Mouse (Mus musculus): ENCODE measurements around the gene Pigl. TPM values are rescaled to one million over a fixed set of nuclear protein-coding genes. Genes with fewer than 3 reads are reported as not detected.

Pigl gene
- polyA plus RNA-seq, 1 experiment = 5.8 TPM

- no peak for TF ChIP-seq POLR2A (IDR thresholded peaks at IDR 0.05; ENCODE audit: low read depth, low read length)
- TF ChIP-seq CTCF (IDR thresholded peaks at IDR 0.05; ENCODE audit: extremely low read depth, insufficient read length, insufficient replicate concordance, low read depth, low read length) = no peak
- no peak overlapping the region for H3K27ac ChIP-seq (ENCODE audit: insufficient read depth, low read depth, low read length)
- no peak overlapping the region for H3K4me3 ChIP-seq (ENCODE audit: low read depth, low read length)
- no peaks in the 10 kb centered on the region for H3K27me3 ChIP-seq (ENCODE audit: control insufficient read depth, insufficient read depth, low read length)
- peaks cover 42% of the 10 kb centered on the region for H3K36me3 ChIP-seq (ENCODE audit: control insufficient read depth, insufficient read depth, low read length)
- 97% methylated on average over 2 of the region's 2 CpGs for WGBS
- no peaks in the 10 kb centered on the region for H3K4me1 ChIP-seq (ENCODE audit: control insufficient read depth, insufficient read depth, insufficient read length, low read length)
Observed at GRCm38 (mm10) chr11:62432211-62432610, 26.0 kb upstream of the Pigl start.

- Histone ChIP-seq H3K27ac (ENCODE audit: insufficient read depth, low read depth, low read length) (no peak overlapping the region), H3K36me3 (ENCODE audit: control insufficient read depth, insufficient read depth, low read length) (peaks cover 21% of the 10 kb centered on the region), H3K4me1 (ENCODE audit: control insufficient read depth, insufficient read depth, insufficient read length, low read length) (no peaks in the 10 kb centered on the region), H3K27me3 (ENCODE audit: control insufficient read depth, insufficient read depth, low read length) (no peaks in the 10 kb centered on the region), H3K4me3 (ENCODE audit: low read depth, low read length) (no peak overlapping the region)
- TF ChIP-seq POLR2A (IDR thresholded peaks at IDR 0.05; ENCODE audit: low read depth, low read length) = no peak
- TF ChIP-seq CTCF (IDR thresholded peaks at IDR 0.05; ENCODE audit: extremely low read depth, insufficient read length, insufficient replicate concordance, low read depth, low read length) = no peak
- 73% methylated on average over 9 of the region's 9 CpGs for WGBS
Observed at GRCm38 (mm10) chr11:62440670-62441315, 17.5 kb upstream of the Pigl start.

DNA sequence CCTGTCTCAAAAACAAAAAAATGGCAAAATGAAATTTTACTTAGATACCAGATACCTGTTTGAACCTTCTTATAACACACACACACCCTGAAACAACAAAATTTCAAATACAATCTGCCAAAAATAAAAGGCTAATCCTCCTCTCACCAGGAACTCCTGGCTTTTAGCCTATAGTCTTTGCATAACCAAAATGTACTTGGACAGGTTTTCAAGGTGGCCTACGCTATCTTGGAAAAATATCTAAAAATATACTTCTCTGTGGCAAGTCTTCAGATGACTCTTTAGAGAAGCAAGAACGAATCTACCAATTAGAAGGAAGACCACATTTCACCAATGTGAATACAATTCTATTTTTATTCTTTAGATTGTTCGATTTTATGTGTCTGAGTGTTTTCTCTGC lies 12.5 kb upstream of the Pigl start:
- no peak overlapping the region for H3K27ac ChIP-seq (ENCODE audit: insufficient read depth, low read depth, low read length)

GRCm38 (mm10) chr11:62448971-62449370 lies 9.3 kb upstream of the Pigl start:
- TF ChIP-seq CTCF (IDR thresholded peaks at IDR 0.05; ENCODE audit: extremely low read depth, insufficient read length, insufficient replicate concordance, low read depth, low read length) = no peak
- no peak for TF ChIP-seq POLR2A (IDR thresholded peaks at IDR 0.05; ENCODE audit: low read depth, low read length)
- WGBS = 84% methylated on average over 6 of the region's 6 CpGs
- no peak overlapping the region for H3K27ac ChIP-seq (ENCODE audit: insufficient read depth, low read depth, low read length)

More for the DNA sequence above, 12.5 kb upstream of the Pigl start:
- Histone ChIP-seq H3K27me3 (ENCODE audit: control insufficient read depth, insufficient read depth, low read length) (no peaks in the 10 kb centered on the region), H3K36me3 (ENCODE audit: control insufficient read depth, insufficient read depth, low read length) (peaks cover 19% of the 10 kb centered on the region), H3K4me3 (ENCODE audit: low read depth, low read length) (no peak overlapping the region), H3K4me1 (ENCODE audit: control insufficient read depth, insufficient read depth, insufficient read length, low read length) (0 out of 2 replicates have a peak, but pooled peaks cover 4% of the 10 kb centered on the region)
- 84% methylated on average over 3 of the region's 3 CpGs for WGBS
- no peak for TF ChIP-seq POLR2A (IDR thresholded peaks at IDR 0.05; ENCODE audit: low read depth, low read length)
- TF ChIP-seq CTCF (IDR thresholded peaks at IDR 0.05; ENCODE audit: extremely low read depth, insufficient read length, insufficient replicate concordance, low read depth, low read length) = no peak

GRCm38 (mm10) chr11:62455193-62455592 lies 3.1 kb upstream of the Pigl start:
- TF ChIP-seq CTCF (IDR thresholded peaks at IDR 0.05; ENCODE audit: extremely low read depth, insufficient read length, insufficient replicate concordance, low read depth, low read length) = no peak
- no peak overlapping the region for H3K4me3 ChIP-seq (ENCODE audit: low read depth, low read length)
- H3K36me3 ChIP-seq (ENCODE audit: control insufficient read depth, insufficient read depth, low read length) = peaks cover 2% of the 10 kb centered on the region; the same call in 1 of the 2 replicates
- no peaks in the 10 kb centered on the region for H3K27me3 ChIP-seq (ENCODE audit: control insufficient read depth, insufficient read depth, low read length)
- WGBS = 20% methylated on average over 1 of the region's 1 CpGs
- H3K27ac ChIP-seq (ENCODE audit: insufficient read depth, low read depth, low read length) = no peak overlapping the region
- H3K4me1 ChIP-seq (ENCODE audit: control insufficient read depth, insufficient read depth, insufficient read length, low read length) = peaks cover 3% of the 10 kb centered on the region; the same call in 1 of the 2 replicates

More at GRCm38 (mm10) chr11:62448971-62449370, 9.3 kb upstream of the Pigl start:
- Histone ChIP-seq H3K36me3 (ENCODE audit: control insufficient read depth, insufficient read depth, low read length) (peaks cover 18% of the 10 kb centered on the region), H3K27me3 (ENCODE audit: control insufficient read depth, insufficient read depth, low read length) (no peaks in the 10 kb centered on the region), H3K4me1 (ENCODE audit: control insufficient read depth, insufficient read depth, insufficient read length, low read length) (0 out of 2 replicates have a peak, but pooled peaks cover 4% of the 10 kb centered on the region), H3K4me3 (ENCODE audit: low read depth, low read length) (no peak overlapping the region)

DNA sequence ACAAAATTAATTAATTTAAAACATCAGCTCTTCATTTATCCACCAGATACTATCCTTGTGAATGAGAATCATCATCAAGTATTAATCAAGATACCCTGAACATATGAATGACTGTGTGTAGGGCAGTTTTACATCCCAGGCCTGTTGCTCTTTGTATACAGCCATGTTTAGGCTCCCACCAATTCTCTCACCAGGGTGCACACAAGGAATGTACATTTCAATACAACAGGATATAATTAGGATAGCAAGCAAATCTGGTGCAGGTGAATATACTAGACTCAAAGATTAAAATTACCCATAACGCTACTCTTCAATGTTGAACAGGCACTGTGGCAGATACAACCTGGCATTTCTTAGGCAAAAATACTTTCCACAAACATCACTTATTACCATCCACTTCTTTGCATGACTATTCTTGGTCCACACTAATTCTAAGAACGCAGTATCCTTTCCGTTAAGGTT lies 2.2 kb upstream of the Pigl start:
- H3K36me3 ChIP-seq (ENCODE audit: control insufficient read depth, insufficient read depth, low read length) = peaks cover under 1% of the 10 kb centered on the region; the same call in 1 of the 2 replicates
- under 1% methylated on average over 3 of the region's 3 CpGs for WGBS
- no peaks in the 10 kb centered on the region for H3K27me3 ChIP-seq (ENCODE audit: control insufficient read depth, insufficient read depth, low read length)
- peak overlapping the region; percentile 70 for H3K4me3 ChIP-seq (ENCODE audit: low read depth, low read length)
- peak overlapping the region; percentile 80; the same call in 1 of the 2 replicates for H3K27ac ChIP-seq (ENCODE audit: insufficient read depth, low read depth, low read length)
- H3K4me1 ChIP-seq (ENCODE audit: control insufficient read depth, insufficient read depth, insufficient read length, low read length) = peaks cover 3% of the 10 kb centered on the region; the same call in 1 of the 2 replicates
- TF ChIP-seq POLR2A (IDR thresholded peaks at IDR 0.05; ENCODE audit: low read depth, low read length) = no peak
- no peak for TF ChIP-seq CTCF (IDR thresholded peaks at IDR 0.05; ENCODE audit: extremely low read depth, insufficient read length, insufficient replicate concordance, low read depth, low read length)

- Histone ChIP-seq H3K4me3 (ENCODE audit: low read depth, low read length) (peak overlapping the region; percentile 70), H3K4me1 (ENCODE audit: control insufficient read depth, insufficient read depth, insufficient read length, low read length) (peaks cover 3% of the 10 kb centered on the region; the same call in 1 of the 2 replicates), H3K27me3 (ENCODE audit: control insufficient read depth, insufficient read depth, low read length) (no peaks in the 10 kb centered on the region), H3K36me3 (ENCODE audit: control insufficient read depth, insufficient read depth, low read length) (no peaks in the 10 kb centered on the region), H3K27ac (ENCODE audit: insufficient read depth, low read depth, low read length) (peak overlapping the region; percentile 80)
- under 1% methylated on average over 42 of the region's 42 CpGs for WGBS
- TF ChIP-seq CTCF (IDR thresholded peaks at IDR 0.05; ENCODE audit: extremely low read depth, insufficient read length, insufficient replicate concordance, low read depth, low read length) (0 out of 2 replicates have a peak, but pooled peaks have one; percentile 15), POLR2A (IDR thresholded peaks at IDR 0.05; ENCODE audit: low read depth, low read length) (no peak)
Observed at GRCm38 (mm10) chr11:62456483-62457172, 1.6 kb upstream of the Pigl start.
